Mouse (Mus musculus) cortical plate, adult 2 months (tissue): ENCODE measurements around the gene Cyren. TPM values are rescaled to one million over a fixed set of nuclear protein-coding genes. Genes with fewer than 3 reads are reported as not detected.

Experiments used
- H3K27ac ChIP-seq: fragments of 200-500 bp; 2 replicates; pipeline ENCODE4 v1.5.1; 2012; ENCODE audit warnings: low read length, control low read depth, inconsistent platforms; ENCODE audit not compliant: insufficient read depth
- H3K4me1 ChIP-seq: fragments of 200-500 bp; 2 replicates; pipeline ENCODE4 v1.6.1; 2011; ENCODE audit warnings: low read length; ENCODE audit not compliant: control insufficient read depth, insufficient read depth
- H3K4me3 ChIP-seq: fragments of 200-500 bp; 2 replicates; pipeline ENCODE4 v1.5.1; 2011; ENCODE audit warnings: mild to moderate bottlenecking, low read length, control low read depth; ENCODE audit not compliant: insufficient read depth
- CTCF ChIP-seq: fragments of 200-500 bp; IDR thresholded peaks from 2 replicates; pipeline ENCODE4 v1.5.1; 2011; ENCODE audit warnings: mild to moderate bottlenecking, control low read depth, low read length; ENCODE audit not compliant: insufficient read depth; ENCODE audit errors: extremely low read depth
- POLR2A ChIP-seq: fragments of 200-500 bp; IDR thresholded peaks from 2 replicates; pipeline ENCODE4 v1.6.1; 2011; ENCODE audit warnings: mild to moderate bottlenecking, low read length, control low read depth; ENCODE audit not compliant: insufficient read depth; ENCODE audit errors: extremely low read depth
- polyA plus RNA-seq: library from polyadenylated mRNA; depleted of rRNA; stranded (reverse); fragments of >200 nt; gene quantifications from 2 replicates; pipeline ENCODE4 v1.2.3, GENCODE M21; 2012

Cyren gene
- polyA plus RNA-seq, 1 experiment: 6.5 TPM

GRCm38 (mm10) chr6:34869225-34869915 is 8.5 kb downstream of the Cyren start:
- no peaks in the 10 kb centered on the region for H3K4me1 ChIP-seq
- H3K4me3 ChIP-seq: no peak overlapping the region
- TF ChIP-seq CTCF (no peak), POLR2A (no peak)
- H3K27ac ChIP-seq: no peak overlapping the region

DNA sequence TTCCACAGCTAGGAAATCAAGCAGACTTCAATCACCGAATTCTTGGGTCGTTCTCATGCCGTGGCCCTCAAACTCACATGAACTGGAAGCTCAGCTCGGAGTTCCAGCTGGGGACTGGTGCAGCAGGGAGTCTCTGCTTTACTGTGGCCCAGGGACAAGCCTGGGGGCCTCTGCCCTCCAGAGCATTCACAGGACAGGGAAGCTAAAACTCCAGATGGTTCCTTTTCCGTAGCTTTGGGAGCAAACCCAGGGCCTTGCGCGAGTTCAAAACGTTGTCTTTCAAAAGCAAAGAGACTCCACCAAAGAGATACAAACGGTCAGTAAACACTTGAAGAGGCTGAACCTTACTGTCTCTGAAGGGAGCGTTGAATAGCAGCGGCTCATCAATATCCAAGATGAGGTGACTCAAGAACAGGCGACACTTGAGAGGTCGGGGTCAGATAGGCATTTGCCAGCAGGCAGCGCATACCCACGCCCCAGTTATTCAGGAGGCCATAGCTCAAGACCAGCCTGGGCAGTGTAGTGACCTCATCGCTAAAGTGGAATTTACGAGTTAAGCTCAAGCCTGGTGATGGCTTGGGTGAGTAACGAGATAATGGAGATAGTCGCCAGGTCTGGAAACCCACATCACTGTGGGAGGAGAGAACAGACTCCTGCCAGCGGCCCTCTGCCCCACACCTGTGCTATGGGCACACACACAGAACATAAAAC is 9.2 kb downstream of the Cyren start:
- Histone ChIP-seq H3K4me1 (no peaks in the 10 kb centered on the region), H3K4me3 (no peak overlapping the region), H3K27ac (no peak overlapping the region; the same call in 1 of the 2 replicates)
- no peak for TF ChIP-seq CTCF
- no peak for TF ChIP-seq POLR2A

GRCm38 (mm10) chr6:34867995-34868350 is 9.9 kb downstream of the Cyren start:
- H3K27ac ChIP-seq: no peak overlapping the region
- H3K4me1 ChIP-seq: no peaks in the 10 kb centered on the region
- no peak overlapping the region for H3K4me3 ChIP-seq
- TF ChIP-seq POLR2A (no peak), CTCF (no peak)

- Histone ChIP-seq H3K4me1 (no peaks in the 10 kb centered on the region), H3K27ac (no peak overlapping the region), H3K4me3 (no peak overlapping the region)
- TF ChIP-seq POLR2A: no peak
- TF ChIP-seq CTCF: no peak
These were observed 10.4 kb downstream of the Cyren start for GRCm38 (mm10) chr6:34867301-34867994.

GRCm38 (mm10) chr6:34866786-34867185 is 11.1 kb downstream of the Cyren start:
- no peak for TF ChIP-seq POLR2A
- no peak for TF ChIP-seq CTCF
- no peak overlapping the region for H3K27ac ChIP-seq
- no peaks in the 10 kb centered on the region for H3K4me1 ChIP-seq
- H3K4me3 ChIP-seq: no peak overlapping the region

GRCm38 (mm10) chr6:34865711-34866593 is 11.9 kb downstream of the Cyren start:
- TF ChIP-seq POLR2A (no peak), CTCF (no peak)
- Histone ChIP-seq H3K27ac (peak overlapping the region; percentile 69; the same call in 1 of the 2 replicates), H3K4me1 (no peaks in the 10 kb centered on the region), H3K4me3 (no peak overlapping the region)

DNA sequence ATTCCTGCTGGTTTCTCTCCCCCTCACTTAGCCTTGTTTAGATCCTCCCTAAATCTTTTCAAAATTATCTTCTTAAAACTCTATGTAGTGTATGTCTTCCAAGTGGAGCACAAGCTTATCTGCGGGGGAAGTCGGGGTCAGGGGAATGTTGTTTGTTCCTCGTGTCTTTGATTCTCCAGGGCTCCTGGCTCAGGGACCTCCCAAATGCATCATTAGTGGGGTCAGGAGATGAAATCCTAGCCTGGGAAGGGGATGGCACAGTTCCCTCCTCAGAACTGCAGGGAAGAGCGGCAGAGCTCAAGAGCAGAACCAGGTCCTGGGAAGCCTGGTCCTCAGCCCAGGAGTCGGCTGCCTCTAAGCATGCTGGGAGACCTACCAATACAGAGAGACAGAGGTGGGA is 12.6 kb downstream of the Cyren start:
- no peaks in the 10 kb centered on the region for H3K4me1 ChIP-seq
- no peak overlapping the region for H3K4me3 ChIP-seq
- H3K27ac ChIP-seq: peak overlapping the region; percentile 69; the same call in 1 of the 2 replicates
- TF ChIP-seq POLR2A: no peak
- no peak for TF ChIP-seq CTCF

DNA sequence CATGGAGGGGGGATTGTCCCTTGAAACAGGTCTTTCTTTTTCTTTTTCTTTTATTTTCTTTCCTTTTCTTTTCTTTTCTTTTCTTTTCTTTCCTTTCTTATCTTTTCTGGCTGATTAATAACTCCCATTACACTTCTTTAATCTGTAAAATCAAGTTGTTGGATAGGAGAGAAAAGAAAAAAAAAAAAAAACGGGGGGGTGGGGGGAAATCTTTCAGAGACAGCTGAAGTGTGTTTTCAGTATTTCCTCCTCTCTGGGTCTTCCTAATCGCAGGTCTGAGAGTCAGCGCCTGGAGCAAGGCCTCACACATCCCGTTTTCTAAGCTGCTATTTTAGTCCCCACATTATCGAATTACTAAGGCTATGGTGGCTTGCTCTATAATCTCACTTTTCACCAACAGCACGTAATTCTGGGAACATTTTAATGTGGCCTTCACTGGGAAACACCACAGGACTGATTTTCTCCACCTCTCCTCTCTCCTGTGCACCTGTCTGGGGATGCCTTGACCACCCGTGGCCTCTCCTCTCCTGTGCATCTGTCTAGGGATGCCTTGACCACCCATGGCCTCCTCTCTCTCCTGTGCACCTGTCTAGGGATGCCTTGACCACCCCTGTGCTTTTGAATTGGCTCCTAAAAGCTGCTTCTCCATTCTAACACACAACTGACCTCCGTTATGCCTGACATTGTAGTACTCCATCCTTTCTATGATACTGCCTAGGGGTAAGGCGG is 13.9 kb downstream of the Cyren start:
- Histone ChIP-seq H3K4me1 (no peaks in the 10 kb centered on the region), H3K4me3 (no peak overlapping the region; the same call in 1 of the 2 replicates), H3K27ac (no peak overlapping the region)
- TF ChIP-seq POLR2A (no peak), CTCF (no peak)

- TF ChIP-seq POLR2A (0 out of 2 replicates have a peak, but pooled peaks have one; percentile 11), CTCF (no peak)
- Histone ChIP-seq H3K27ac (peak within 1 kb of the TSS; percentile 88), H3K4me3 (peak within 1 kb of the TSS; percentile 27)
These were observed 15.0 kb downstream of the Cyren start, which contains the start of gene Tmem140 for GRCm38 (mm10) chr6:34862791-34863403. Gene Tmem140, plus strand, starts transcription at chr6:34863146.

More at GRCm38 (mm10) chr6:34862791-34863403, 15.0 kb downstream of the Cyren start, which contains the start of gene Tmem140:
- H3K4me1 ChIP-seq: no peaks in the 10 kb centered on the region
